Mouse (Mus musculus) Patski (cell line): ENCODE results near the gene Asic2. TPM values are rescaled to one million over a fixed set of nuclear protein-coding genes. Genes with fewer than 3 reads are reported as not detected.

ENCODE experiments used
- ATAC-seq: fragments of 100-300 bp; one replicate; pipeline ENCODE4 v1.8.0; 2021
- CTCF ChIA-PET: fragments of 350-600 bp; sonication (Branson Sonifier 250); formaldehyde crosslinking; loops from one replicate; lab custom pipeline; 2022; ENCODE audit warnings: inconsistent platforms; lab: Charles Lee
- POLR2A ChIA-PET: fragments of 350-600 bp; sonication (Branson Sonifier 250); formaldehyde crosslinking; loops from one replicate; lab custom pipeline; 2022; ENCODE audit warnings: antibody characterized with exemption, inconsistent platforms; lab: Charles Lee
- DNase-seq: peaks from one replicate; pipeline ENCODE4 v3.0.0-alpha.2; 2011; ENCODE audit warnings: low read depth, low spot score
- H3K27me3 ChIP-seq: fragments of 371-371 bp; one replicate; pipeline ENCODE4 v1.5.1; 2021
- CTCF ChIP-seq: fragments of 100-300 bp; IDR thresholded peaks from one replicate; pipeline ENCODE4 v1.5.1; 2021
- in situ Hi-C: fragments of 300-500 bp; cut with MboI; formaldehyde crosslinking; loops from 3 replicates; pipeline ENCODE4 v1.11.1; 2018; ENCODE audit warnings: low pct_unique_long_range_greater_than_20kb, mixed read lengths
- polyA plus RNA-seq: library from polyadenylated mRNA; unstranded; gene quantifications from one replicate; pipeline ENCODE4 v1.2.3, GENCODE M21; 2021

Asic2 gene
- polyA plus RNA-seq, 1 experiment from 2014 or later, result 0.04 TPM

DNA sequence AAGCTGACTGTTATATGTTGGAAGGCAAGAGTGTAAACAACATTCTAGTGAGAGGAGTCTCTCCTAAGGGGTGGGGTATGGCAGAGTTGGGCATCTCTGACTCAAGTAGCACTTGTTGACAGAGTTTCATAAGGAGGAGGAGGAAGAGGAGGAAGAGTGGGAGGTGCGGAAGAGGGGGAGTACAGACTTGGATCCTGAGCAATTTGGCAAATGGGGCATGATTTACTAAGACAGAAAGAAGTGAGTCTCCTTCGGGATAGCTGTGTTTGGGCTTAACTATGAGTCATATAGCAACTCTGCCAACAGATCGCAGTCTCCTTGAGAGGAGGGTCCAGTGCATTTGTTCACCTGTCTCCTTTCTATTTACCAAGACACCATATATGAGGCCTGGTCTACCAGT lies 549.1 kb downstream of the Asic2 start:
- ChIA-PET POLR2A (no interaction called here), CTCF (no interaction called here)
- ATAC-seq (no peak), DNase-seq (no peak)
- no peak for TF ChIP-seq CTCF
- in situ Hi-C loops, result no loop called here
- peaks cover 14% of the 10 kb centered on the region for H3K27me3 ChIP-seq

DNA sequence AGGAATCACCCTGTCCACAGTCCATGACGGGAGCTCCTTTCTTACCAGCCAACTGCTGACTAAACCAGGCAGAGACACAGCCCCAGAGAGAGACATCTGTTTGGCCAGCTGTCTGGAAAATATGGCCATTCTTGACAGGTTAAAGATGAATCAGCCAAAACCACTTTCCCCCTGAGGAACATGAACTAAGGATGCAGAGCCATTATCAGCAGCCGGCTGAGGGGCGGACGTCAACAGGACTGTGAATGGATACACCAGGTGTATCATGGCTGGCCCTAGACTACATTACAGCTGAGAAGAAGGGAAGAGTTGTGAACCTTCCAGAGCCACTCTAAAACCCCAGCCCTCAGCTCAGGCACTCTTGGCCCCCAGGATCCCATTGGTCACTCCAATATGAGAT lies 550.2 kb downstream of the Asic2 start:
- in situ Hi-C loops, result no loop called here
- DNase-seq (no peak), ATAC-seq (no peak)
- CTCF ChIA-PET, result no interaction called here
- peaks cover 11% of the 10 kb centered on the region for H3K27me3 ChIP-seq
- POLR2A ChIA-PET, result no interaction called here
- no peak for TF ChIP-seq CTCF

DNA sequence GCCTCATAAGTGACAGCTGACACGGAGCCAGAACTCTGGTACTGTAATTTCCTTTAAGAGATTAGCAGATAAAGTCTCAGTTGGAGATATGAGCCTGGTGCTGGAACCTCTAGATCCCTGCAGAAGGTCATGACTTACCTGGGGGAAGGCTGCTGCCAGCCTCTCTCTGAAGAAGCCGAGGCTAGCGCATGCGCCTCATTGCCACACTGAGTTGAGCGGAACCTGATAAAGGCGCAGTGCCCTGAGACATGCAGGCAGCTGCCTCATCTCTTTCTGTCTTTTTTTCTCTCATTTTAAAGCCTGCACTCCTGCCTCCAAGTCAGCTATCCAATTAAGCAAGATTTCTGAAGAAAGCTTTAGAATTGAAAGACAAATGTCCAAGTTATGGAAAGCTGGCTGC lies 551.9 kb downstream of the Asic2 start:
- ChIA-PET CTCF (no interaction called here), POLR2A (no interaction called here)
- DNase-seq (no peak), ATAC-seq (no peak)
- in situ Hi-C loops, result no loop called here
- no peak for TF ChIP-seq CTCF
- H3K27me3 ChIP-seq, result peaks cover 11% of the 10 kb centered on the region

DNA sequence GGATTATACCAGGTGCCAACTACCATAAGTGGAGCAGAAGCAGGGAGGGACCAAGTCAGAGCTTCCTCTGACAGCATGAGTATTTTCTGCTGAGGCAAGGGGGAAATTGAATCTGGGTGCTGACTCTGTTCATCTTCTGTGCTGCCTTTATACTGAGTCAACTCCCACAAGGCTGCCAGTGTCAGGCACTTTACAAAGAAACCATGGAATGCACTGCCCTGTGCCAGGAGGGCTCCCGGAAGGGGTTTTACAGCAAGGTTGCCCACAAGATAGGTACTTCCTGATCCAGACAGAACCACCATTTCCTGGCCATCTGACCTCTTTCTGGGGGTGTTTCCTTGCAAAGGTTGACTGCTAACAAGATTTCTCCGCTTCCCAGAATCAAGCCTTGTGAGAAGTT lies 553.7 kb downstream of the Asic2 start:
- in situ Hi-C loops, result no loop called here
- CTCF ChIA-PET, result no interaction called here

DNA sequence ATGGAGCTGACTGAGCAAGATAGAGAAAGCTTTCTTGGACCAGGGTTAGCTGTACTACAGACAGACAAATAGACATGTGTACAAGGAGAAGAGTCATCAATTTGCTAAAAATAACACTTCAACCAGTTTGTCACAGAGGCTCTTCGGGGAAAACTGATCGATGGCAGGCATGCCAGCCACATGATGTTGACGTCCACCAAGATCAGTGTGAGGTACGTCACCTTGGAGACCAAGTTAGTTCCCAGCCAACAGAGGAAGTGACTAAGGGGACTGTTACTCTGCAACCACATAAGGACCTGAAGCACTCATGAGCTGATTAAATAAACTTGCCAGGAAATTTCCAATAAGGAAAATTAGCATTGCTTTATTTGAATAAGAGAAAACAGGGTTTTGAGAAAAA lies 557.0 kb downstream of the Asic2 start:
- ChIA-PET POLR2A (no interaction called here), CTCF (no interaction called here)
- in situ Hi-C loops, result no loop called here
- no peak for ATAC-seq
- no peak for TF ChIP-seq CTCF
- DNase-seq, result no peak
- peaks cover 6% of the 10 kb centered on the region for H3K27me3 ChIP-seq

More for the DNA sequence above, 553.7 kb downstream of the Asic2 start:
- POLR2A ChIA-PET, result no interaction called here
- TF ChIP-seq CTCF, result no peak
- peaks cover 9% of the 10 kb centered on the region for H3K27me3 ChIP-seq
- DNase-seq, result no peak
- no peak for ATAC-seq

DNA sequence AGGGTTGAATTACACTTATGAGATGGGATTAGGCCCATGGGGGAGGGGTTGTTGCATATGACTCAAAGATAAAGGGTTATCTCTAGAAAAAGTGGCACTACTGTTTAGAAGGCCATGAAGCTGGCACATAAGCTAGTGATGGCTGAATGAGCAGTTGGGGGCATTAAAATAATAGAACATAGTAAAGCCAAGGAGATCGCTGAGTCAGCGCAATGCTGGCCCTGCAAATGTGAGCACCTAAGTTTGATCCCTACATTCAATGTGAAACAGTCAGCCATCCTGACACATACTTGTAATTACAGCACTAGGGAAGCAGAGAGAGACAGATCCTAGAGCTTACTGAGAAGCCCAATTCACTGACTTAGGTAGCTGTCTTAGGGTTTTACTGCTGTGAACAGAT lies 562.3 kb downstream of the Asic2 start:
- peaks cover 4% of the 10 kb centered on the region for H3K27me3 ChIP-seq
- DNase-seq, result no peak
- in situ Hi-C loops, result no loop called here
- no peak for TF ChIP-seq CTCF
- POLR2A ChIA-PET, result no interaction called here
- CTCF ChIA-PET, result no interaction called here
- no peak for ATAC-seq

DNA sequence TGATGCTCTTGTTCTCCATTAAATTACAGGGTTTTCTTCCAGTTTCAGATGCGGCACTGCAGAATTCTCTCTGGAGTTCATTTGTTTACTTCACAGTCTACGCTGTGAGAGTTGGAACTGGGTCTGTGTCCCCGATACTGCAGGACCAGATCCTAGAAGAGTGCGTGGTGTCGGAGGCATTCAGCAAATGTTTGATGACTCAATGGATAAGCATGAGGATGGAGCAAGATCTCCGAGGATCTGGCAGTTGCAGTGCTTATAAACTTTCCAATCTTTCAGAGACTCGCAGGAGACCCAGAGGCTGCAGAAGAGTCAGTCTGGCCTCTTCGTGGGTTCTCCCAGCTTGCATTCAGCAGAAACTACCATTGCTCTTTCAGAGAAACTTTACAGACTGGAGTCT lies 566.0 kb downstream of the Asic2 start:
- TF ChIP-seq CTCF, result no peak
- no peaks in the 10 kb centered on the region for H3K27me3 ChIP-seq
- in situ Hi-C loops, result no loop called here
- ChIA-PET CTCF (no interaction called here), POLR2A (no interaction called here)
- ATAC-seq (no peak), DNase-seq (no peak)

DNA sequence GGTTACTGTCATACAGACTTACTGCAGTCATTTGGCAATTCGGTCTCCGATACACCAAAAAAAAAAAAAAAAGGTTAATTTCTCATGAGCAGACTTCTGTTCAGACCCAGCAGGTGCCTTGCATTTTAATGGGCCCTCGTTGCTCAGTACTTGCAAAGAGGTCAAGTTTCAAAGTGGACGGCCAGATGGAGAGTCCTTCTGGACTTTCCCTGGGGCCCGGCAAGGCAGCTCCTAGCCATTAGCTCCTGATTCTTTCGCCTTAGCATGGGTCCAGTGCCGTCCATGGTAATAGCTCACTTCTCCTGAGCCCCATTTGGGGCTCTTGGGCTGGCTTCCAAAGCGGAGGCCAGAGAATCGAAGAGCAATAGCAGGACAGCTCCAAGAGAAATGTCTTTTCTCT lies 575.4 kb downstream of the Asic2 start:
- in situ Hi-C loops, result no loop called here
- POLR2A ChIA-PET, result no interaction called here
- CTCF ChIA-PET, result no interaction called here
- ATAC-seq (no peak), DNase-seq (no peak)
- H3K27me3 ChIP-seq, result peaks cover 16% of the 10 kb centered on the region
- no peak for TF ChIP-seq CTCF

DNA sequence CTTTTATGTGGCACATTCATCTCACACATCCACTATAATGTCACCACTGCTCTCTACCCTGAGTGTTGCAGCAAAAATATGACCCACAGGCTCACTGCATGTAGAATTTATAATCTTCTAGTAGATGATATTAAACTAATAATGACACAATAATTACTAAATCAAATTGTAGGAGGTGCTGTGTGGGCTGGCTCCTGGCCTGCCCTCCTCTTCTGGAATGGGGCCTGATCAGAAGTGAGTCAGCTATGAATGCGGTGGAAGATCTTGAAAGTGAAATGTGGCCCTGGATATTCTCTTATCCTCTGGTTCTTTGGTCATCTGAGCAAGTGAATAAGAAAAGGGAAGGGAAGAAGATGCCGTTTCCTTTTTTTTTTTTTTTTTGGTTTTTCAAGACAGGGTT lies 582.1 kb downstream of the Asic2 start:
- ATAC-seq (no peak), DNase-seq (no peak)
- peaks cover 42% of the 10 kb centered on the region for H3K27me3 ChIP-seq
- in situ Hi-C loops, result no loop called here
- TF ChIP-seq CTCF, result no peak
- ChIA-PET CTCF (interaction anchor here (1.1 to 2.0 kb wide), 2 partner anchors 8 to 10 kb away, joined by 3 to 5 read pairs; no protein-coding TSS in a partner anchor), POLR2A (no interaction called here)

DNA sequence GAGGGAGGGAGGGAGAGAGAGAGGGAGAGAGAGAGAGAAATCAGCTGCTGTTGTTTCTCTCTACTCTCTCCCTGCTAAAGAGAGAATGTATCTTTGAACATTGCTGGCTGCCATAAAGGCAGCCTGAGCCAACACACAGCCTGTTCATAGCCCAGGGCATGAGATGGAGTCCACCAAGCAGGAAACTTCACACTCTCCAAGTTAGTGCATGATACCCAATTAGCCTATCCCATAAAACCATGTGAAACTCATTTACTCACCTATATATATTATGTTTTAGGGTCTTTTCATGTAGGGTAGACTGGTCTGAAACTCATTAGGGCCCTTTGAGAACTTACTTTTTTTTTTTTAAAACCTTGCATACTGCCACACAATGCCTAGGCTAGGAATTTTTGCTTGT lies 582.7 kb downstream of the Asic2 start:
- ChIA-PET POLR2A (no interaction called here), CTCF (interaction anchor here (1.1 kb wide), 1 partner anchor 9 kb away, joined by 3 read pairs; no protein-coding TSS in a partner anchor)
- H3K27me3 ChIP-seq, result peaks cover 43% of the 10 kb centered on the region
- in situ Hi-C loops, result no loop called here
- DNase-seq, result no peak
- no peak for ATAC-seq
- TF ChIP-seq CTCF, result no peak

DNA sequence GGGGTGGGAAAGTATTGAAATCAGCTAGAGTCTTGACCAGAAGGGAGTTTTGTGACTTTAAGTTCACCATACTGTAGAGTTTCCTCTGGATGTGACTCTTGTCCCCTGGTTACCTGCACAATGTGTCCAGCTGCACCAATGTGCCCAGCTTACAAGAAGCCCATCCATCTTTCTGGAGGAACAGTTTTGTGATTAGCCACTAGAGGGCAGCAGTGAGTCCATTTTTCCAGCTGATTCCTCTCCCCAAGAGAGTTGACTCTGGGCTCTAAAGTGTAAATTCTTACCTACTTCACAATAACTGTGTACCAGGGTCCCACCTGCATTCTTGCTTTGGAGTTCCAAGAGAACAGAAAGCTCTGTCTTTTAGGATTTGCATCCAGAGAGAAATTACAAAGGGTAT lies 593.4 kb downstream of the Asic2 start:
- CTCF ChIA-PET, result interaction anchor here (0.9 to 3.6 kb wide), 10 partner anchors 8 to 533 kb away, joined by 3 to 14 read pairs (median 3); no protein-coding TSS in a partner anchor
- in situ Hi-C loops, result loop anchor here (5.0 to 10.0 kb wide), 2 partner anchors 157 to 240 kb away; no protein-coding TSS in a partner anchor
- peaks cover 6% of the 10 kb centered on the region for H3K27me3 ChIP-seq
- ATAC-seq (no peak), DNase-seq (no peak)
- peak; percentile 79 for TF ChIP-seq CTCF
- POLR2A ChIA-PET, result interaction anchor here (0.6 kb wide), 1 partner anchor 483 kb away, joined by 4 read pairs; no protein-coding TSS in a partner anchor
